Mouse (Mus musculus): ENCODE measurements at regions not wholly inside any gene's neighbourhood (a gene's known extent, or its start where the extent isn't known, plus 50 kb on each side); places are given as distances from the start of the nearest gene placed in this dataset.

- TF ChIP-seq CTCF (conservative IDR thresholded peaks at IDR 0.05; ENCODE audit: low read length) = no peak
- no peak for TF ChIP-seq POU5F1 (IDR thresholded peaks at IDR 0.05; ENCODE audit: borderline replicate concordance, low read length)
Measured at GRCm38 (mm10) chr11:34973012-34973411, 139.6 kb upstream of the Spdl1 start.
